Mouse (Mus musculus): ENCODE results near the gene Tbc1d8.

GRCm38 (mm10) chr1:39487370-39487769 is 8.8 kb upstream of the Tbc1d8 start:
- TF ChIP-seq CTCF (IDR thresholded peaks at IDR 0.05; ENCODE audit: insufficient read depth, low read length): no peak
- TF ChIP-seq POLR2A (IDR thresholded peaks at IDR 0.05; ENCODE audit: borderline replicate concordance, extremely low read depth, low read depth, low read length): no peak

Data from lung, adult 2 months (tissue).